Mouse (Mus musculus): ENCODE data around the gene Faxc.

Faxc gene

DNA sequence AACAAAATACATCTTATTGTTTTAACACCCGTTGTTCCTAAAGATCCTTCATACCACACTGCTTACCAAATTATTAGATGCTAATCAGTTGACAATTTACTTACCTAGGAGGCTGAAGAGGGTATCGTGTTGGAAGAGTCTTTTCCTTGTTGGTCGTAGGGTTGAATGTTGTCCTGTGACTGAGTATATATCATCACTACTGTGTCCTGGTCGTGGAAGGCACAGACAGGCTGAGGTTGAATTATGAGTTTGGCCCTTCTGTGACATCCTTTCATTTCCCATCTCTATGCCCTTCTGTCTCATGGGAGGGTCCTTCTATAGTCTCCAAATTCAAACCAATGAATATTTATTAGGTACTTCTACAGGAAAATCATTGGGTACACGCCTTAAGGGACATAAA, 87.3 kb downstream of the Faxc start:
- no peak for DNase-seq (ENCODE audit: low read depth in 1 of 2, low spot score in 2 of 2)

DNA sequence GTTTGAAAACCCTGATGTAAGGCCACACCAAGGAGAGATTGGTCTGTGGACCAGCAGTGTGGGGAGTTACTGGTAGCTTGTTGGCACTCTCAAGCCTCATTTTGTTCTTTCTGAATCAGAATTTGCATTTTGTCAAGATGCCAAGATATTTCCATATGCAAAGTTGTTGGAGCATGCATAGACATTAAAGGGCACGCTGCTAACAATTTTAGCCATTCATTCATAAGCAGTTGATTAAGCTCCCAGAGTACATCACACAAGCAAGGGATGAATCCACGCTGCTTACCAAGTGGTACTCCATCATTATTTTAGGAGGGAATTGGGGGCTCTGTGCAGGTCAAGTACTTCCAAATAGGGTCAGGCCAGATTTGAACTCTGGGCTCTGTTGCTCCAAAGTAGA, 98.8 kb downstream of the Faxc start:
- DNase-seq (ENCODE audit: low read depth in 1 of 2, low spot score in 2 of 2) = no peak

Data from monocyte, adult 2 months (primary cell).